Mouse (Mus musculus): ENCODE measurements around the gene Fgfr2. TPM values are rescaled to one million over a fixed set of nuclear protein-coding genes. Genes with fewer than 3 reads are reported as not detected.

Fgfr2 gene
- polyA plus RNA-seq, 1 experiment from 2014 or later, result 137 TPM

- no peak overlapping the region for H3K9ac ChIP-seq
- no peaks in the 10 kb centered on the region for H3K4me1 ChIP-seq
- H3K4me3 ChIP-seq (replicated peaks), result no peak overlapping the region
- H3K4me2 ChIP-seq (replicated peaks), result no peak overlapping the region
- no peaks in the 10 kb centered on the region for H3K36me3 ChIP-seq
- H3K27me3 ChIP-seq, result no peaks in the 10 kb centered on the region
- ATAC-seq (ENCODE audit: insufficient number of reproducible peaks, low FRiP score, low TSS enrichment, low read depth), result no peak
- H3K9me3 ChIP-seq (replicated peaks), result no peaks in the 10 kb centered on the region
- 71% methylated on average over 8 of the region's 8 CpGs for WGBS
- H3K27ac ChIP-seq (replicated peaks), result no peak overlapping the region
These were observed 1826.0 kb downstream of the Fgfr2 start for GRCm38 (mm10) chr7:131297151-131297550.

GRCm38 (mm10) chr7:131265851-131266250 is 1857.3 kb downstream of the Fgfr2 start:
- no peaks in the 10 kb centered on the region for H3K4me1 ChIP-seq
- no peak overlapping the region for H3K9ac ChIP-seq
- H3K9me3 ChIP-seq (replicated peaks), result no peaks in the 10 kb centered on the region
- H3K27me3 ChIP-seq, result no peaks in the 10 kb centered on the region
- H3K4me2 ChIP-seq (replicated peaks), result no peak overlapping the region
- 73% methylated on average over 4 of the region's 4 CpGs for WGBS
- no peak for ATAC-seq (ENCODE audit: insufficient number of reproducible peaks, low FRiP score, low TSS enrichment, low read depth)
- no peaks in the 10 kb centered on the region for H3K36me3 ChIP-seq
- H3K27ac ChIP-seq (replicated peaks), result no peak overlapping the region
- H3K4me3 ChIP-seq (replicated peaks), result no peak overlapping the region

GRCm38 (mm10) chr7:131264251-131264650 is 1858.9 kb downstream of the Fgfr2 start:
- Histone ChIP-seq H3K4me3 (replicated peaks) (no peak overlapping the region), H3K9me3 (replicated peaks) (no peaks in the 10 kb centered on the region), H3K4me1 (no peaks in the 10 kb centered on the region), H3K4me2 (replicated peaks) (no peak overlapping the region), H3K9ac (no peak overlapping the region), H3K27ac (replicated peaks) (no peak overlapping the region), H3K36me3 (no peaks in the 10 kb centered on the region), H3K27me3 (no peaks in the 10 kb centered on the region)
- WGBS, result 81% methylated on average over 4 of the region's 4 CpGs
- no peak for ATAC-seq (ENCODE audit: insufficient number of reproducible peaks, low FRiP score, low TSS enrichment, low read depth)

GRCm38 (mm10) chr7:131260946-131261345 is 1862.2 kb downstream of the Fgfr2 start:
- H3K27ac ChIP-seq (replicated peaks), result no peak overlapping the region
- 52% methylated on average over 6 of the region's 6 CpGs for WGBS
- ATAC-seq (ENCODE audit: insufficient number of reproducible peaks, low FRiP score, low TSS enrichment, low read depth), result no peak

GRCm38 (mm10) chr7:131257309-131257708 is 1865.8 kb downstream of the Fgfr2 start:
- Histone ChIP-seq H3K27me3 (no peaks in the 10 kb centered on the region), H3K4me3 (replicated peaks) (no peak overlapping the region), H3K9me3 (replicated peaks) (no peaks in the 10 kb centered on the region), H3K4me1 (no peaks in the 10 kb centered on the region; the same call in 1 of the 2 replicates), H3K27ac (replicated peaks) (no peak overlapping the region), H3K9ac (no peak overlapping the region), H3K36me3 (no peaks in the 10 kb centered on the region), H3K4me2 (replicated peaks) (no peak overlapping the region)
- ATAC-seq (ENCODE audit: insufficient number of reproducible peaks, low FRiP score, low TSS enrichment, low read depth), result no peak
- 70% methylated on average over 1 of the region's 1 CpGs for WGBS

More at GRCm38 (mm10) chr7:131260946-131261345, 1862.2 kb downstream of the Fgfr2 start:
- H3K36me3 ChIP-seq, result no peaks in the 10 kb centered on the region
- H3K9me3 ChIP-seq (replicated peaks), result no peaks in the 10 kb centered on the region
- no peak overlapping the region for H3K9ac ChIP-seq
- no peak overlapping the region for H3K4me3 ChIP-seq (replicated peaks)
- H3K27me3 ChIP-seq, result no peaks in the 10 kb centered on the region
- no peak overlapping the region for H3K4me2 ChIP-seq (replicated peaks)
- no peaks in the 10 kb centered on the region; the same call in 1 of the 2 replicates for H3K4me1 ChIP-seq

- ATAC-seq (ENCODE audit: insufficient number of reproducible peaks, low FRiP score, low TSS enrichment, low read depth), result no peak
- 88% methylated on average over 5 of the region's 5 CpGs for WGBS
- H3K9me3 ChIP-seq (replicated peaks), result no peaks in the 10 kb centered on the region
- no peaks in the 10 kb centered on the region for H3K36me3 ChIP-seq
- H3K27ac ChIP-seq (replicated peaks), result no peak overlapping the region
- H3K4me3 ChIP-seq (replicated peaks), result no peak overlapping the region
- H3K9ac ChIP-seq, result no peak overlapping the region
- no peak overlapping the region for H3K4me2 ChIP-seq (replicated peaks)
- no peaks in the 10 kb centered on the region; the same call in 1 of the 2 replicates for H3K4me1 ChIP-seq
- no peaks in the 10 kb centered on the region for H3K27me3 ChIP-seq
These were observed 1866.3 kb downstream of the Fgfr2 start for GRCm38 (mm10) chr7:131256841-131257240.

- H3K4me3 ChIP-seq (replicated peaks), result no peak overlapping the region
- H3K36me3 ChIP-seq, result no peaks in the 10 kb centered on the region
- H3K9ac ChIP-seq, result no peak overlapping the region
- WGBS, result 25% methylated on average over 1 of the region's 1 CpGs
- H3K9me3 ChIP-seq (replicated peaks), result no peaks in the 10 kb centered on the region
- no peak for ATAC-seq (ENCODE audit: insufficient number of reproducible peaks, low FRiP score, low TSS enrichment, low read depth)
- H3K4me2 ChIP-seq (replicated peaks), result no peak overlapping the region
- no peak overlapping the region for H3K27ac ChIP-seq (replicated peaks)
- no peaks in the 10 kb centered on the region for H3K27me3 ChIP-seq
- H3K4me1 ChIP-seq, result no peaks in the 10 kb centered on the region
These were observed 1878.2 kb downstream of the Fgfr2 start for GRCm38 (mm10) chr7:131244993-131245392.

- Histone ChIP-seq H3K4me2 (replicated peaks) (no peak overlapping the region), H3K27ac (replicated peaks) (no peak overlapping the region), H3K9ac (no peak overlapping the region), H3K27me3 (no peaks in the 10 kb centered on the region), H3K36me3 (no peaks in the 10 kb centered on the region), H3K9me3 (replicated peaks) (no peaks in the 10 kb centered on the region), H3K4me1 (no peaks in the 10 kb centered on the region), H3K4me3 (replicated peaks) (no peak overlapping the region)
- ATAC-seq (ENCODE audit: insufficient number of reproducible peaks, low FRiP score, low TSS enrichment, low read depth), result no peak
These were observed 1887.1 kb downstream of the Fgfr2 start for GRCm38 (mm10) chr7:131236091-131236490.

- Histone ChIP-seq H3K27ac (replicated peaks) (no peak overlapping the region), H3K36me3 (no peaks in the 10 kb centered on the region), H3K4me3 (replicated peaks) (no peak overlapping the region), H3K4me2 (replicated peaks) (no peak overlapping the region), H3K9me3 (replicated peaks) (no peaks in the 10 kb centered on the region), H3K27me3 (no peaks in the 10 kb centered on the region), H3K4me1 (no peaks in the 10 kb centered on the region), H3K9ac (no peak overlapping the region)
- 80% methylated on average over 5 of the region's 5 CpGs for WGBS
- ATAC-seq (ENCODE audit: insufficient number of reproducible peaks, low FRiP score, low TSS enrichment, low read depth), result no peak
These were observed 1900.1 kb downstream of the Fgfr2 start for GRCm38 (mm10) chr7:131223086-131223485.

- H3K27me3 ChIP-seq, result no peaks in the 10 kb centered on the region
- ATAC-seq (ENCODE audit: insufficient number of reproducible peaks, low FRiP score, low TSS enrichment, low read depth), result no peak
- H3K4me1 ChIP-seq, result no peaks in the 10 kb centered on the region
- WGBS, result 96% methylated on average over 14 of the region's 14 CpGs
- H3K4me2 ChIP-seq (replicated peaks), result no peak overlapping the region
- H3K9ac ChIP-seq, result no peak overlapping the region
- no peak overlapping the region for H3K4me3 ChIP-seq (replicated peaks)
- no peaks in the 10 kb centered on the region for H3K9me3 ChIP-seq (replicated peaks)
- H3K27ac ChIP-seq (replicated peaks), result no peak overlapping the region
- H3K36me3 ChIP-seq, result no peaks in the 10 kb centered on the region
These were observed 1935.2 kb downstream of the Fgfr2 start for GRCm38 (mm10) chr7:131187996-131188395.

- Histone ChIP-seq H3K4me3 (replicated peaks) (no peak overlapping the region), H3K27ac (replicated peaks) (no peak overlapping the region), H3K36me3 (no peaks in the 10 kb centered on the region), H3K4me1 (no peaks in the 10 kb centered on the region), H3K27me3 (no peaks in the 10 kb centered on the region), H3K9me3 (replicated peaks) (no peaks in the 10 kb centered on the region), H3K4me2 (replicated peaks) (no peak overlapping the region), H3K9ac (no peak overlapping the region)
- WGBS, result 74% methylated on average over 8 of the region's 8 CpGs
- ATAC-seq (ENCODE audit: insufficient number of reproducible peaks, low FRiP score, low TSS enrichment, low read depth), result no peak
These were observed 1936.1 kb downstream of the Fgfr2 start for GRCm38 (mm10) chr7:131187047-131187446.

- Histone ChIP-seq H3K4me3 (replicated peaks) (no peak overlapping the region), H3K27me3 (no peaks in the 10 kb centered on the region), H3K36me3 (no peaks in the 10 kb centered on the region), H3K9ac (no peak overlapping the region), H3K4me1 (no peaks in the 10 kb centered on the region), H3K27ac (replicated peaks) (no peak overlapping the region), H3K9me3 (replicated peaks) (no peaks in the 10 kb centered on the region), H3K4me2 (replicated peaks) (no peak overlapping the region)
- ATAC-seq (ENCODE audit: insufficient number of reproducible peaks, low FRiP score, low TSS enrichment, low read depth), result no peak
- 58% methylated on average over 8 of the region's 8 CpGs for WGBS
These were observed 1938.8 kb downstream of the Fgfr2 start for GRCm38 (mm10) chr7:131184339-131184738.

All from embryonic facial prominence, embryonic 15.5 days (tissue).